Mouse (Mus musculus) embryonic facial prominence, embryonic 11.5 days (tissue): ENCODE data around the gene Stag2. TPM values are rescaled to one million over a fixed set of nuclear protein-coding genes. Genes with fewer than 3 reads are reported as not detected.
A peak's percentile ranks its signal among the peaks of the same experiment; 100 is the strongest.

Experiments
- ATAC-seq: fragments of 200-750 bp; cut with Nextera tagmentation; replicated peaks from 2 replicates; pipeline ENCODE4 v1.8.0; 2017; ENCODE audit warnings: low read depth; ENCODE audit not compliant: insufficient number of reproducible peaks, low FRiP score, low TSS enrichment
- DNase-seq: peaks from one replicate; pipeline ENCODE4 v3.0.0-alpha.2; 2015; ENCODE audit warnings: low spot score
- H3K27ac ChIP-seq: fragments of 300-500 bp; sonication (generic); replicated peaks from 2 replicates; pipeline ENCODE4 v1.5.1; 2014; ENCODE audit warnings: mild to moderate bottlenecking, low read depth, low read length, control low read depth
- H3K27me3 ChIP-seq: fragments of 300-500 bp; sonication (generic); 2 replicates; pipeline ENCODE4 v1.6.1; 2014; ENCODE audit warnings: mild to moderate bottlenecking, low read length, moderate library complexity, mixed read lengths; ENCODE audit not compliant: control insufficient read depth, insufficient read depth
- H3K36me3 ChIP-seq: fragments of 300-500 bp; sonication (generic); replicated peaks from 2 replicates; pipeline ENCODE4 v1.6.1; 2014; ENCODE audit warnings: low read depth, mild to moderate bottlenecking, low read length, moderate library complexity, mixed read lengths; ENCODE audit not compliant: control insufficient read depth, insufficient read depth
- H3K4me1 ChIP-seq: fragments of 300-500 bp; sonication (generic); 2 replicates; pipeline ENCODE4 v1.6.1; 2014; ENCODE audit warnings: low read length, mixed read lengths; ENCODE audit not compliant: control insufficient read depth, insufficient read depth
- H3K4me2 ChIP-seq: fragments of 300-500 bp; sonication (generic); 2 replicates; pipeline ENCODE4 v1.6.1; 2014; ENCODE audit warnings: low read depth, mild to moderate bottlenecking, control low read depth, low read length, moderate library complexity
- H3K4me3 ChIP-seq: fragments of 300-500 bp; sonication (generic); 2 replicates; pipeline ENCODE4 v1.5.1; 2014; ENCODE audit warnings: low read depth, low read length, control low read depth
- H3K9ac ChIP-seq: fragments of 300-500 bp; sonication (generic); replicated peaks from 2 replicates; pipeline ENCODE4 v1.6.1; 2014; ENCODE audit warnings: mild to moderate bottlenecking, control low read depth, low read length
- H3K9me3 ChIP-seq: fragments of 300-500 bp; sonication (generic); replicated peaks from 2 replicates; pipeline ENCODE4 v1.6.1; 2016; ENCODE audit warnings: mild to moderate bottlenecking, low read length, inconsistent platforms, mixed read lengths; ENCODE audit not compliant: control insufficient read depth
- WGBS: fragments of 180-500 bp; shearing (Covaris S2); extraction: QIAGEN DNeasy Blood & Tissue Kit; methylation state at CpG from one replicate; pipeline ENCODE4 v1.1.7; 2014; 5-methylcytosine and 5-hydroxymethylcytosine counted together
- polyA plus RNA-seq: library from polyadenylated mRNA; unstranded; fragments of >200 nt; fragmentation: Nextera tagmentation; extraction: Ambion mirVana; gene quantifications from 2 replicates; pipeline ENCODE4 v1.2.1, GENCODE M21; 2014

Gene Stag2
- polyA plus RNA-seq, 1 experiment from 2014 or later = 66.1 TPM

- no peak overlapping the region for H3K4me2 ChIP-seq
- no peaks in the 10 kb centered on the region for H3K27me3 ChIP-seq
- H3K4me3 ChIP-seq = no peak overlapping the region
- no peaks in the 10 kb centered on the region for H3K9me3 ChIP-seq
- no peaks in the 10 kb centered on the region for H3K36me3 ChIP-seq
- H3K9ac ChIP-seq = no peak overlapping the region; the same call in 1 of the 2 replicates
- no peaks in the 10 kb centered on the region for H3K4me1 ChIP-seq
- WGBS = 47% methylated on average over 5 of the region's 5 CpGs
- ATAC-seq = no peak
- H3K27ac ChIP-seq = no peak overlapping the region
- no peak for DNase-seq
Measured at GRCm38 (mm10) chrX:42148016-42148451, 1.1 kb upstream of the Stag2 start.

- no peaks in the 10 kb centered on the region for H3K4me1 ChIP-seq
- peak overlapping the region; percentile 51 for H3K4me2 ChIP-seq
- ATAC-seq = peak; percentile 37
- H3K4me3 ChIP-seq = peak overlapping the region; percentile 62
- H3K36me3 ChIP-seq = no peaks in the 10 kb centered on the region
- peak overlapping the region; percentile 95 for H3K9ac ChIP-seq
- peak; percentile 21 for DNase-seq
- peak overlapping the region; percentile 99 for H3K27ac ChIP-seq
- no peaks in the 10 kb centered on the region for H3K27me3 ChIP-seq
- WGBS = 15% methylated on average over 26 of the region's 71 CpGs
- no peaks in the 10 kb centered on the region for H3K9me3 ChIP-seq
Measured at GRCm38 (mm10) chrX:42149557-42150345, 634 bp downstream of the Stag2 start.

- 22% methylated on average over 15 of the region's 40 CpGs for WGBS
- peak overlapping the region; percentile 95 for H3K9ac ChIP-seq
Measured at GRCm38 (mm10) chrX:42150346-42151023, 1.4 kb downstream of the Stag2 start.

GRCm38 (mm10) chrX:42151024-42151754, 2.1 kb downstream of the Stag2 start:
- WGBS = 11% methylated on average over 25 of the region's 25 CpGs
- ATAC-seq = no peak

More at GRCm38 (mm10) chrX:42150346-42151023, 1.4 kb downstream of the Stag2 start:
- H3K27me3 ChIP-seq = no peaks in the 10 kb centered on the region
- peak; percentile 84 for DNase-seq
- H3K27ac ChIP-seq = peak overlapping the region; percentile 99
- H3K36me3 ChIP-seq = no peaks in the 10 kb centered on the region
- no peaks in the 10 kb centered on the region for H3K4me1 ChIP-seq
- peak overlapping the region; percentile 51 for H3K4me2 ChIP-seq
- peak overlapping the region; percentile 62 for H3K4me3 ChIP-seq
- no peaks in the 10 kb centered on the region for H3K9me3 ChIP-seq
- ATAC-seq = peak; percentile 84

GRCm38 (mm10) chrX:42151903-42152369, 2.8 kb downstream of the Stag2 start:
- Histone ChIP-seq H3K27me3 (no peaks in the 10 kb centered on the region), H3K4me1 (no peaks in the 10 kb centered on the region), H3K4me2 (peak overlapping the region; percentile 27), H3K4me3 (peak overlapping the region; percentile 42), H3K9me3 (no peaks in the 10 kb centered on the region), H3K9ac (peak overlapping the region; percentile 48), H3K27ac (peak overlapping the region; percentile 71), H3K36me3 (no peaks in the 10 kb centered on the region)
- DNase-seq (peak; percentile 87), ATAC-seq (peak; percentile 71)
- WGBS = 18% methylated on average over 11 of the region's 17 CpGs

More at GRCm38 (mm10) chrX:42151024-42151754, 2.1 kb downstream of the Stag2 start:
- Histone ChIP-seq H3K36me3 (no peaks in the 10 kb centered on the region), H3K27me3 (no peaks in the 10 kb centered on the region), H3K4me1 (no peaks in the 10 kb centered on the region), H3K9ac (peak overlapping the region; percentile 67), H3K27ac (peak overlapping the region; percentile 71), H3K9me3 (no peaks in the 10 kb centered on the region), H3K4me3 (peak overlapping the region; percentile 42), H3K4me2 (peak overlapping the region; percentile 27)
- no peak for DNase-seq

- H3K9me3 ChIP-seq = no peaks in the 10 kb centered on the region
- ATAC-seq (no peak), DNase-seq (peak; percentile 2)
- no peaks in the 10 kb centered on the region for H3K36me3 ChIP-seq
- H3K4me1 ChIP-seq = no peaks in the 10 kb centered on the region
- H3K4me2 ChIP-seq = peak overlapping the region; percentile 30
- H3K27me3 ChIP-seq = no peaks in the 10 kb centered on the region
- 27% methylated on average over 4 of the region's 4 CpGs for WGBS
- H3K27ac ChIP-seq = no peak overlapping the region
- H3K4me3 ChIP-seq = peak overlapping the region; percentile 42; the same call in 1 of the 2 replicates
- no peak overlapping the region for H3K9ac ChIP-seq
Measured at GRCm38 (mm10) chrX:42153056-42153455, 3.9 kb downstream of the Stag2 start.

GRCm38 (mm10) chrX:42165455-42165854, 16.3 kb downstream of the Stag2 start:
- 79% methylated on average over 1 of the region's 1 CpGs for WGBS
- no peak overlapping the region for H3K9ac ChIP-seq
- no peaks in the 10 kb centered on the region for H3K4me1 ChIP-seq

More at GRCm38 (mm10) chrX:42165455-42165854, 16.3 kb downstream of the Stag2 start:
- no peaks in the 10 kb centered on the region for H3K27me3 ChIP-seq
- no peaks in the 10 kb centered on the region for H3K9me3 ChIP-seq
- no peak overlapping the region for H3K27ac ChIP-seq
- DNase-seq = no peak
- no peaks in the 10 kb centered on the region for H3K36me3 ChIP-seq
- no peak overlapping the region for H3K4me2 ChIP-seq
- no peak for ATAC-seq
- no peak overlapping the region for H3K4me3 ChIP-seq
